Mouse (Mus musculus): ENCODE measurements around the gene Gm47289.

The Gm47289 gene

GRCm38 (mm10) chr9:119158861-119159260, at the start of gene Gm47289:
Gene Gm47289 (plus strand): TSS chr9:119159161.
- DNase-seq (ENCODE audit: low read depth, low spot score): no peak

- no peak for DNase-seq (ENCODE audit: low read depth, low spot score)
Measured at GRCm38 (mm10) chr9:119109685-119110353, 49.1 kb upstream of the Gm47289 start.

DNA sequence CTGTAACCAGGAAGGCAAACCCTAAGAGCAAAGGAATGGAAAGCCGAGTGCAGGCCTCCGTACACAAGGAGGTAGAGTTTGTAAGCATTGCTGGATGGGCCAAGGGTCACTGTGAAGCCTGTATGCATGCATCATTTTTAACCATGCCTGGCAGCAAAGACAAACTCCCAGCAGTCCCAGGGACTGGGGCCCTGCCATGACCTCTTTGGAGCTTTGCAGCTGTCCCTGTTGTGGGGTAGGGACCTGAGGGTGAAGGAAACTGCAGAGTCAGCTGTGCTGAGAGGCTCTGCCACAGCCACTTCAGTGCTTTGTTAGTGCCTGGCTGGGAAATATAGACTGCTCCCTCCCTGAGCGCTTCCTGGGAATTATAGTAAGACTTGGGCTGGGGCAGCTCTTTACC, 48.3 kb upstream of the Gm47289 start:
- no peak for DNase-seq (ENCODE audit: low read depth, low spot score)

GRCm38 (mm10) chr9:119114911-119115310, 44.0 kb upstream of the Gm47289 start:
- no peak for DNase-seq (ENCODE audit: low read depth, low spot score)

GRCm38 (mm10) chr9:119119409-119120167, 39.4 kb upstream of the Gm47289 start:
- no peak for DNase-seq (ENCODE audit: low read depth, low spot score)

DNA sequence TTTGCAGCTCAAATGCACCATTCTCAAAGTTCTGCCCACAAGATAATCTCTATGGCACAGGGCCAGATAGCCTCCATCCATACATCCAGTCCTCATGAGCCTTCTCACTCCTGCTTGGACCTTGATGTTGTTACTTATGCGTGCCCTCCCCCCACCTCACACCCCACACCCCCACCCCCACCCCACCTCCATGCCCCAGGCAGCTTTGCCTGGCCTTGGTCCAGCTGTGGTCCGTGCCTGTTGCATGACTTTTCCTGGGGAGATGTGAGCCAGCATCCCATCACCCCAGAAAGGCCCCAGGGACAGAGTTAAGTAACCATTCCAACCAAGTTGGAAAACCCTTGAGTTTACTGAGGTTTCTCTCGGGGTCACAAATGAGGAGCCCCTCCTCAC, 38.8 kb upstream of the Gm47289 start:
- no peak for DNase-seq (ENCODE audit: low read depth, low spot score)

GRCm38 (mm10) chr9:119122596-119123369, 36.2 kb upstream of the Gm47289 start:
- DNase-seq (ENCODE audit: low read depth, low spot score): no peak

- no peak for DNase-seq (ENCODE audit: low read depth, low spot score)
Measured at GRCm38 (mm10) chr9:119128436-119129181, 30.4 kb upstream of the Gm47289 start.

GRCm38 (mm10) chr9:119130692-119131091, 28.3 kb upstream of the Gm47289 start:
- DNase-seq (ENCODE audit: low read depth, low spot score): no peak

DNA sequence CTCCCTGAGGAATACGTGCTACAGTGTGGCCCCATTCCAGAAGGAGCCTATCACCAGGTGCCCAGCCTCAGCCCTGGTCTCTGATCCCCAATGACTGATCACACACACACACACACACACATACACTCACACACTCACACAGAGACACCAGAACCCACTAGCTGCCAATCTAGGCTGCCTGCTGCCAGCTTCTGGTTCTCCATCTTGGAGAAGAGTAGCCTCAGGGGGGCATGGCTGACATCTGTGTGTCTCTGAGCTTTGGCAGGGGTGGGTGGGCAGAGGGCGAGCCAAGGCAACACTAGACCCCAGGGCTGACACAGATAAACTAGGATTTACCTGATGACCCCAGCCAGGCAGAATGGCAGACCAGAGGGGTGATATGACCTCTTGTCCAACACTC, 20.1 kb upstream of the Gm47289 start:
- DNase-seq (ENCODE audit: low read depth, low spot score): no peak

DNA sequence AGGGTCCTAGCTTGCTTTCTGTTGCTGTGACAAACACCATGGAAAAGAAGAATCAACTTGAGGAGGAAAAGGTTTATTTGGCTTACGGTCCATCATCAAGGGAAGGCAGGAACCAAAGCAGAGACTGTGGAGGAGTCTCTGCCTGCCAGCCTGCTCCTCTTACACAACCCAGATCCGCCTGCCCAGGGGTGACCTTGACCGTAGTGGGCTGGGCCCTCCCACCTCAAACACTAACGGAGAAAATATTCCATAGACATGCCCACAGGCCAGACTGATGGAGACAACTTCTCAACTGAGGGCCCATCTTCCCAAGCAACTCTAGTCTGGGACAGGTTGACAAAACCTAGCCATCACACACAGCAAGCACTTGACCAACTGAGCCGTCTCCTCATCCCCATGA, 16.9 kb upstream of the Gm47289 start:
- no peak for DNase-seq (ENCODE audit: low read depth, low spot score)

- no peak for DNase-seq (ENCODE audit: low read depth, low spot score)
Measured at GRCm38 (mm10) chr9:119143372-119143771, 15.6 kb upstream of the Gm47289 start.

- no peak for DNase-seq (ENCODE audit: low read depth, low spot score)
Measured at GRCm38 (mm10) chr9:119144696-119145095, 14.3 kb upstream of the Gm47289 start.

GRCm38 (mm10) chr9:119145137-119145536, 13.8 kb upstream of the Gm47289 start:
- DNase-seq (ENCODE audit: low read depth, low spot score): no peak

GRCm38 (mm10) chr9:119145638-119146037, 13.3 kb upstream of the Gm47289 start:
- no peak for DNase-seq (ENCODE audit: low read depth, low spot score)

- DNase-seq (ENCODE audit: low read depth, low spot score): no peak
Measured at GRCm38 (mm10) chr9:119146098-119146770, 12.7 kb upstream of the Gm47289 start.

DNA sequence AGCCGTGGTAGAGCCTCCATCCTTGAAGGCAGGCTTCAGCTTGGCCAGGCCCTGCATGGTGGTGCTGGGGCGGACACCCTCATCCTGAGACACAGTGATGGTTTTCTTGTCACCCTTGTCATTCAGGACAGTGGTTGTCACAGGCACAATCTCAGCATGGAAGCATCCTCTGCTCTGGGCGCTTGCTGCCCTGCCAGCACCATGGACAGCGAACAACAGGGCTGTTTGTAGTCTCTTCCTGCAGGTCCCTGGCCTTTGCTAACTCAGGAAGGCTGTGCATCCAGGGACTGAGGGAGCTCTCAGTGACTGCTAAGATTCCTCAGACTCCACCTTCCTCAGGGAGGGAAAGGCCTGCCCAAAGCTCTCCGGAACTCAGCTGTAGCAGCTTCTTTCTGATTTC, 9.4 kb upstream of the Gm47289 start:
- no peak for DNase-seq (ENCODE audit: low read depth, low spot score)

GRCm38 (mm10) chr9:119151751-119152150, 7.2 kb upstream of the Gm47289 start:
- no peak for DNase-seq (ENCODE audit: low read depth, low spot score)

- no peak for DNase-seq (ENCODE audit: low read depth, low spot score)
Measured at GRCm38 (mm10) chr9:119155416-119155815, 3.5 kb upstream of the Gm47289 start.

DNA sequence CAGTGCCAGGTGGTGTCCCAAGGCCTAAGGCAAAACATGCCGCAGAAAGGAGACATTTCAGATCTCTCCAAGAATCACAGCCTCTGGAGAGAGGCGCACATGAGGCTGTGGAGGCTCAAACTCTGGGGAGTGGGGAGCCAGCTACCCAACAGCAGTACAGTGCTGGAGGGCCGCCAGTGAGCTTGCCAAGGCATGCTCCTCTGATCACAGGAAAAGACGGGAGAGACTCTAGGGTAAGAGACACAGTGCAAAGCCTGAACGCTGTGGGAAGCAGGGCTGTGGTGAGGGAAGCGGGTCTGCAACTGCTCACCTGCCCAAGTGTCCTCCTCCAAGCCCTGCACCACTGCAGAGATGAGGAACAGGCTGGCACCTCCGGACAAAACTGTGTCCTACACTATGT, 3.1 kb upstream of the Gm47289 start:
- no peak for DNase-seq (ENCODE audit: low read depth, low spot score)
